Mouse (Mus musculus): ENCODE measurements around the gene Maml2.

- TF ChIP-seq CTCF (IDR thresholded peaks at IDR 0.05; ENCODE audit: insufficient read depth, low read depth, low read length) (no peak), POLR2A (IDR thresholded peaks at IDR 0.05; ENCODE audit: insufficient read depth, low read depth, low read length) (no peak)
These were observed 391.2 kb downstream of the Maml2 start for GRCm38 (mm10) chr9:13688997-13689396.
